Mouse (Mus musculus) embryo, embryonic 9.5 days (tissue): ENCODE measurements at regions not wholly inside any gene's neighbourhood (a gene's known extent, or its start where the extent isn't known, plus 50 kb on each side); places are given as distances from the start of the nearest gene placed in this dataset.

Source experiments
- DNase-seq: peaks from one replicate; pipeline ENCODE4 v3.0.0-alpha.2; 2017; ENCODE audit errors: extremely low spot score

DNA sequence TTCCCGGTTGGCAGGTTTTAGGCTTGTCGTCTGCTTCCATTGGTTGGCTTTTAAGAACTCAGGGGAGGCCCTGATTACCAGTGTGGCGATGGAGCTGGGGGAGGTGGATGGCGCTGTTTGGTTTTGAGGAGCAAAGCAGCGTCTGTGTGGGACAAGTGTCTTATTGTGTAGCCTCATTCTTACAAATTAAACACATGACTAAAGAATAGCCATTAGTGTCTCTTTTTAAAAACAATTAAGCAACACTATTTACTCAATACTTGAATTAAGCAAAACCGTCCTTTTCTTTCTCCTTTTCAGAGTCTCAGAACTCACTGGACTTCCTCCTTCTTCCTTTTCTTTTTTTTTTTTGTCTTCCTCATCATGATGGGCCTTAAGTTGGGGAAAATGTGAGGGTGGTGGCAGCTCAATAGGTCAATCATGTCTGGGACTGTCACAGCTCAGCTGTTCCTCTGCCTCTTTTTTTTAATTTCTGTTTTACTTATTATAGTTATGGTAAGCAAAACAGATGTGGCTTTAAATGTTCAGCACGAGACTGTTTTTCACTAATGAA lies 89.1 kb downstream of the Kcnrg start:
- DNase-seq, result no peak

DNA sequence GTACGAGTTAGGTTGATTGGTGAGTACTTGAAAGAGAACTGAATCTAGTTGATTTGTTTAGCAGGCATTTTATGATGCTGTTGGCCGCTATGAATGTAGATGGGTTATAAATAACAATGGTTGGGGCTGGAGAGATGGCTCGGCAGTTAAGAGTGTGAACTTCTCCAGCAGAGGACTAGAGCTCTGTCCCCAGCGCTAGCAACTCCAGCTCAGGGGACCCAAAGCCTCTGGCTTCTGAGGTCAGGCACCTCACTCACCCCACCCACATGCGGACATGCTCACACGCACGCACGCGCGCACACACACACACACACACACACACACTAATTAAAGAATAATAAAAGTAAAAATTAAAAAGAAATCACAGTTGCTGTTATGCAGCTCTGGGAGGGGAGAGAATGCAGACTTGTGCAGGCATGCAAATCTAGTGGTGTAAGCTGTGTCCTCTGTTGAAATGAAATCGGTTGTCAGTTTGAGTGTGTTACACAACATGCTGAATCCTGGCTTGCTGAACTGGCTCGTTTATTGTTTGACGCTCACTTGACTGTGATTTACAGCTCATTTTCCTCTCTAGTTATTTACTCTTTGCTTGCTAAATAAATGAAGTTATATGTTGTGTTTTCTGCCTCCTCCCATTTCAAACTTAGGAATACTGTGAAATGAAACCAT lies 89.8 kb downstream of the Kcnrg start:
- no peak for DNase-seq

DNA sequence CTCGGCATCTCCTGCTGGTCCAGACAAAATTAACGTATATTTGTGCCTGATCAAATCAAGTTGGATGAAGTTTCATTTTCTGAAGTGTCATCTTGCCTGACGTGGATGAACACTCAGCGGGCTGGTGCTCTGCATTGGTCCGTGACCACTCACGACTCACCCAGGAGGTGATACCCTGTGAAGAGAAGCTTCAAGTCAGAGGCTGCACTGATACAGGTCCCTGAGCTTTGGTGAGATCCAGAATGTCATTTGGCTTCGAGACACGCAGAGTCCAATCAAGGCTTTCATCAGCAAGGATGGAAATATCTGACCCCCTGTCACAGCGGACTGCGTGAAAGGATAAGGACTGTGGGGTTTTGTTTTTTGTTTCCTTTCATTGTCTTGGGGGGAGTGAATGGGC lies 90.4 kb downstream of the Kcnrg start:
- DNase-seq, result no peak

DNA sequence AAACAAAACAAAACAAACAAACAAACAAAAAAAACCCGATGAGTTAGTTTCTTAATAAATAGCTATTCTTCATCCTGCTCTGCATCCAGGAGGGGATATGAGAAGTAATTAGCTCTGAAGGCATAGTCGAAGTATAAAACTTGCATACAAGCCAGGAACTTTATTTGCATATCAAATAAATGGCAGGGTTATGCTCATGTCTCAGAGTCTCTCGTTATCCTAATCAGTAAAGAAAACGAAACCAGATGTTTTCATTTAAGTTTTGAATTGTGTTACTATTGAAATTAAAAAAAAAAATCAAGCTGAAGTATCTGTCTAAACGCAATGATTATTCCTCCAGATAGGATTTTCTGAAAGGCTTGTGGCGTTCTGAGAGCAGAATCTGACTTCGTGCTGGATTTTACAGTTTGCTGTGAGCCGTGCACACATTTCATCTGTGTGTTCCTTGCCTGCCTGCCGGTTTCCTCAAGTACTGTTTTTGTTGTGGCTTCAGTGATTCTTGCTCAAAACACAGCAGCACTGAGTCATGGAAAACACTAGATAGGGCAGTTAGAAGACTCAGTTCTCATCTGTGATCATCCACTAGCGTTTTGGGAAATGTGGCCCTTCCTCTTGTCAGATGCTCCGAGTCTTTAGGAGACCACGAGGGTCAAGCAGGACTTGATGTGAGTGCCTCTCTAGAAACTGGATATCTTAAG lies 91.2 kb downstream of the Kcnrg start:
- no peak for DNase-seq

DNA sequence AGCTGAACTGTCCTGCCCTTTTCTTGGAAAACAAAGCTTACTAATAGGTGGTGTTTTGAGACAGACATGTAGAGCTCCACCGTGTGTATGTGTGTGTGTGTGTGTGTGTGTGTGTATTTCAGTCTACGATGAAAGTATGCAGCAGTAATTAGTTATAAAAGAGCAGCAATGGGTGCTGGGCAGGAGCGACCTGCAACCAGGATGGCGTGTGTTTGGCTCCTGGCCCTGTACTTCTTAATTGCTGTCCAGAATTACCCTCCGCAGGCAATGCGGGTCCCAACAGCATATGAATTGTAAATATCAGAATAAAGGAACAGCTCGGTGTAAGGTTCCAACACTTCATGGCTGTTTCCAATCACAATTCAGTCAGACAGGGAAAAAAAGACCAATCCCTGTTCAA lies 92.4 kb downstream of the Kcnrg start:
- no peak for DNase-seq

DNA sequence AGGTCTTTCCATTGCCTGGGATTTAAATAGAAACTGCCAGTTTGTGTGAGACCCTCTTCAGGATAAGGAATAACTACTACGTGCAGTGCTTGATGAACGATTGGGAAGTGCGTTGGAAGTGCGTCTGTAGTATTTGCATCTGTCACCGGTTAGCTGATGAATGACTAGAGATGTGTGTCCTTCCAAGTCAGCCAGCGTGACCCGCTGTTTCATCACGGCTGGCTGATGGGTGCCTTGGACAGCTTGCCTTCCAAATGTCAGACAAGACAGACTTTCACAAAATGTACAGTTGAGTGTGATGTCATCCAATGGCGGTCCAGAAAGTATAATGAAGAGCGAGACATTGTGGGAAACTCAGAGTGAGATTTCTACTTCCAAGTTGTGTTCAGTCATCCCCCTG lies 93.9 kb downstream of the Kcnrg start:
- DNase-seq, result no peak

DNA sequence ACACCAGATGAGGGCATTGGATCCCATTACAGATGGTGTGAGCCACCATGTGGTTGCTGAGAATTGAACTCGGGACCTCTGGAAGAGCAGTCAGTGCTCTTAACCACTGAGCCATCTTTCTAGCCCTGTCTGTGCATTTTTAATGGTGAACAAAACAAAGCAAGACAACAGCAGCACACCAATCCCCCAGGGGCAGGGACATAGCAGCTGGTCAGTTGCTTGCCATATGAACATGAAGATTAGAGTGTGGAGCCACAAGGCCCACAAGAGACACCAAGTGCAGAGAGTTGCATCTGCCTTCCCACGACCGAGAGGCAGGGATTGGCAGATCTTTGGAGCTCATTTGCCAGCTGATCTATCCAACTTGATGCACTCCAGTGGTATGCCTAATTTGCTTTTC lies 96.7 kb downstream of the Kcnrg start:
- no peak for DNase-seq

DNA sequence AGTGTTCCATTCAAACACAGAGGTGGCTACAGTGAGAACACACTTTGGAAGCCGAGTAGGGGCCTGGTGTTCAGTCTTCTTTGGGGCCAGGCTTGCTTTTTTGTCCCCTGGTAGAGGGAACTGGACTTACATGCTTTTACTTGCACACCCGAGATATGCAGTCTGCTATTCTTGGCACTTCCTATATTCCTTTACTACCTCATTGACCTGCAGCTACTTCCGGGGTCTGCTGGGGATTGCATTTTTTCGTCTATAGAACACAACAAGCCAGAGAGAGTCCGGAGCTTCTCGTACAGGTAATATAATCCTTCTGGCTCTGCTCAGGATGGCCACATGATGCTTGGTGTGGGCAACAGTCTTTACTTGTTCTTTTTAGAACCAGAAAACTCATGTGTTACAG lies 99.7 kb downstream of the Kcnrg start:
- no peak for DNase-seq

DNA sequence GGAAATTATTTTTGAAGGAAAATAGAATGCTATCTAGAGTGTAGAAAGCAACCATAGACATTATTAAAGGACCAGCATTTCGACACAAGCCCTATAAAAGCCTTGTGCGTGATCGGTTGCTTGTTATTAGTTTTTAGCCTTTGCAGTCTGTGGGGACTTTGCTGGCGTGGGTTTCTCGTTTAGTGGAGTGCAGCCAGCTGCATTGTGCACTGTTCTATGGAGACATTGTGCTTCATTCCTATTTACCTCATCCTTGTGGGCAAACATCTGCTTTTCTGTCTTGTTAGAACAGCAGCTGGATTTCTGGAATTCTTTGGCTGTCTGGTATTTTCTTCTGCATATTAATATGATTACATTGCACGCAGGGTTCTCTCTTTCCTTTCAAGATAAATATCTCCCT lies 101.1 kb downstream of the Kcnrg start:
- DNase-seq, result no peak

DNA sequence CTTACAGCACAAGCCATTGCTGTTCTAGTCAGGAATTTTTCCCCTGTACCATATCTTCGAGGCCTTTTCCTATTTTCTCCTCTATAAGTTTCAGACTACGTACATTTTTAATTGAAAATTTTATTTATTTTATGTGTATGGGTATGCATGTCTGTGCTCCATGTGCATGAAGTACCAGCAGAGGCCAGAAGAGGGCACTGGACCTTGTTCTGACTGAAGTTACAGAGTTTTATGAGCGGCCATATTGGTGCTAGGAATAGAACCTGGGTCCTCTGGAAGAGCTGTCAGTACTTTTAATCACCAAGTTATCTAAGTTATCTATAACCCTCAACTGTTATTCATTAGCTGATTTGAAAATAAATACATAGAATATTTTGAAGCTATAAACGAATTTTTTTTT lies 108.5 kb downstream of the Kcnrg start:
- DNase-seq, result no peak

DNA sequence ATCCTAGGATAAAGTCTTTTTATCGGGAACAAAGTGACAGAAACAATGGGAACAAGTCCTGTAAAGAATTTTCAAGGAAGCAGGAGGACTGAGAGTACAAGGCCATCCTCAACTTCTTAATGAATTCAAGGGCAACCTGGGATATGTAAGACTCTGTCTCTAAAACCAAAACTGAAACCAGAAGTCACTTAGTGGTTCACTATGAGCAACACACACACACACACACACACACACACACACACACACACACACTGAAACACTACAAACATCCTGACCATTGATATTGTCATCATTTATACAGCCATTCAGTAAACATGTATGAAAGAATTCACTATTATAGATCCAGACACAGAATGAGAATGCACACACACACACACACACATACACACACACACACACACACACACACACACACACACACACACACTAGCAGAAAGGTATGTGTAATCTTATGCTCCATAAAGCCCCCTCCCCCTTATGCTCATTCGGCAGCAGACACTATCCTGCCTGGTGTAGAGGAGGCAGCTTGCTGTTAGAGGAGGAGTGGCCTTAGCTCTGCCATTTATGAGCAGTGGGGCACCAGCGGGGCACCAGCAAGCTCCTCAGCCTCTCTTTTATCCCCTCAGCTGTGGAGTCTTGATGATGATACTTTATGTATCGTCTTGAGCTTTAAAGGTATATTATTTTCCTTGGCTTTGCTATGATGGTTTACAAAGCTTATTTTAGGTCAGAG lies 111.3 kb downstream of the Kcnrg start:
- DNase-seq, result no peak

DNA sequence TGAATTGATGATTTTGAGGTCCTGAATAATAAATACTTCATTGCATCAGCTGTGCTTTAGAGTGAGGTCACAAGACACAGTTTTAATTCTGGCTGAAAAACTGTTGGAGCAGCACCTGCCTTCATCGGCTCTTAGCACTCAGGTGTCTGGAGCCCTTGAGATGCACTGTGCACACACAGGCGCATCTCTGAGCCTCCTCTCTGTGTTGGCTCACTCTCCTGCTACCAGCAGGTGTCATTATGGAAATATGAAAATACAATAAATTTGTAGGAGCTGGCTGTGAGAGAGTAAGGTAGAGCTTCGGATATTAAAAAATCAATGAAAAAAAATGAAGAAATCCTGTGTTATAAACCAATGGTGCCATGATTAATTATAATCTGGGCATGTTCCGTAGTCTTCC lies 114.0 kb downstream of the Kcnrg start:
- no peak for DNase-seq

DNA sequence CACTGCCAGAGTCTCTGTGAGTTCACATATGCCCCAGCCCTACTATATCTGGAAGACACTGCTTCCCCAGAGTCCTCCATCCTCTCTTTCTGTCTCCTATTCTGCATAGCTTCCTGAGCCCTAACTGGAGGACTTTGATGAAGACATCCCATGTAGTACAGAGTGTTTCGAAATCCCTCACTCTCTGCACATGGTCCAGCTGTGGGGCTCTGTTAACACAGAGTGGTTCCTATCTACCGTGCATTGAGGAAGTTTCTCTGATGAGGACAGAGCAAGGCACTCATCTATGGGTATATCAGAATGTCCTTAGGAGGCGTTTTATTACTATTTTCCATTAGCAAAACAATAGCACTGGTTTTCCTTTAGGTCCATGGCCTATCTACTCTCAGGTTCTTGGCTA lies 117.7 kb downstream of the Kcnrg start:
- no peak for DNase-seq

DNA sequence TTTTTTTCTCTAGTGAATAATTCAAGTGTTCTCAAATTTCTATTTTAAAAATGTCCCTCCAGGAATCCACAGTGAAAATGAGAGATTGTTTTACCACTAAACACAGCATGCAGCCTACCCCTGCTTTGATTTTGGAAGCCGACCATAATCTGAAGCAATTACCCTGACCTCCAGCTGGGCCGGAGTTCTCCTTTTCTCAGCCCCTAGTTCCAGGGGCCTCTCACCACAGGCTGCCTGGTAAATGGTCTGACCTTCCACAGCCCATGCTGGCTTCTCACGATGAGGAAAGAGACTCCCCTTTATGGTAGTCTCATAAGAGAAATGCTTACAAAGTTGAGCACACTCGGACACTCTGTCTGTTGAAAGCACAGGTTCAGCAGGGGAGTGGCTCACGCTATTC lies 121.3 kb downstream of the Kcnrg start:
- DNase-seq, result no peak

DNA sequence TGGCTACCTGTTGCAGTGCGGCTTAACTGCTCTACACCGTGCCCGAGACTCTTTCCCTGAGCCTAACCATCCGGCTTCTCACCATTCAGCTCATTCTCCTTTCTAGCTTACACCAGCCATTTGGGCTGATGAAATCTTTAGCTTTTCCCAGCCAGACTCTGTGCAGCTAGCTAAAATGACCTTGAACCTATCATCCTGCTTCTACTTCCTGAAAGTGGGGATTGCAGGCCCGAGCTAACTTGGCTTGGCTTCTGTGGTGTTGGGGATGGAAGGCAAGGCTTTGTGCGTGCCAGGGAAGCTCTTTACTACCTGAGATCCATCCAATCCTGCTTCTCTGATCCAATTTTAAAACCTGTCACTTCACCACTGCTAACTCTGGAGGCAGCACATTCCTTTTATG lies 128.3 kb downstream of the Kcnrg start:
- no peak for DNase-seq

DNA sequence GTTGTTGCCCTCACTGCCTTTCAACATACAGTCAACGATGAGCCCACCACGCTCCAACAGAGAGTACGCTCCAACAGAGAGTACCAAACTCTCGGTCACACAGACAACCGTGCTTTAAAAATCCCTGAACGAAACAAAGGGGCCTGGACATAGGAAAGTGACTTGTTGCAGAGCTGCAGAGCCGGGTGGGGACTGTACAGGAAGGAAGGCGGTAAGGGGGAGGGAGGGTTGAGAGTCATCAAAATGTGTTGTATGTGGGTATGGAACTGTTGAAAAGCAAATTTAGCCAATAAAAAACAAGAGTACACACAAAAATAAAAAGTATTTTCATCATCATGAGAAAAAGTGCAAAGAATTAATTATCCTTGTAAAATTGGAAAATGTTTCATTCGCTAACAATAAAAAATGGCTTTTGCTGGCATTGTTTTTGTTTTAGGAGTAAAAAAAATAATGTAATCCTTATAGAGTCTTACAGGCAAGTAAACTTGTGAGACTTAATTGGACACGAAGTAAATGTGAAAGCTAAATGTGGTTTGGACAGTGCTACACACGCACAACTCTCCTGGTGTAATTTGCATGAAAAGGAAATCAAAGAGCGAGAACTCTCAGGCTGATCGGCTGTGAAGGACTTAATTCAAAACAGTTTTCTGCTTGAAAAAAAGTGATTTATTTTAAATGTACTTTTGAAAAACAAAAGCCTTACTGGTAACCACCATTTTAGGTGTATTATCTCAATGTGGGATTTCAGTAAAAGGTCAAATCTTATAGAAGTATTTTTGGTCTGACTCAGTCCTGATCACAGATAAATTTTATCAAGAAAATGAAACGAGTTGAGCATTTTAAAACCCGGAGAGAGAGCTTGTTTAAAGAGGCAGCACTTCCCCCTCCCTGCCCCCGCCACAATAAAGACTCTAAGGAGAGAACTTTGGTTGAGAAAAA lies 129.4 kb downstream of the Kcnrg start:
- DNase-seq, result peak; percentile 31

DNA sequence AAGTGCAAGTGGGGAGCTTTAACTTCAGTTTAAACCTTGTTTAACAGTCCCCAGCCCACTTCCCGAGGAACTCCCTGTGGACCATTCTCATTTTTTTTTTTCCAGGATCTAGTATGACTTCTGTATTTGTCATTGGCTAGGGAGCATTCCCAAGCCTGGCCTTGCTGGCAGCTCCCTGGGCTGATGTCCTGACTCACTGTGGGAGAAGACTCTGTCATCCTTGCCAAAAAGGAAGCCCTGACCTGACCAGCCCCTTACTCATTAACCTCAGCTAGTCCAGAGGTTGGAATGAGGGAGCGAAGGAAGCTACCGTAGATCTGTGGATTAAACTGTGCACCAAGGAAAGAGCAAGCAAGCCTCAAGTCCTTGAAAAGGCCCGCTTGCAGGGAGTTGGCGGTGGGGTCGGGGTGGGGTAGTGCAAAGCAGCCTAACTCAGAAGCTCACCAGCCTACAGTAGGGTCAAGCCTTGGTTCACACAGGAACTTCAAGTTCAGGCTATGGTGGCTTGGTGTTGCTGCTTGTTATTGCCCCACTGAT lies 130.3 kb downstream of the Kcnrg start:
- no peak for DNase-seq

DNA sequence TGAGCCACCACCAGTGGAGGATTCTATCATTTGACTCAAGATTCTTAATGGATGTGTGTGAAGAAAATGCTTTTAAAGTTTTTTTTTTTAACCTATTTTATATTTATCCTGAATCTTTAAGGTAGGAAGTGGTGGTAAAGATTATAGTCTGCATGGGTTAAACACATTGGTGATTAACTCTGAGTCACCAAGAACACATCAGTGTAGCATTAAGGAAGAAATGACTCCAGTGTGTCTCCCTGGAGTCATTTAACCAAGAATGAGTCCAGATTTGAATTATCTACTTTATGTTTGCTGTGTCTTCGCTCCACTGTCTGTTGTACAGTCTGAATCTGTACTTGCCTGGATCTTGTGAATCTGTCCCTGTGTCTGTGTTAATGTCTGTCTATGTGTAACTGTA lies 132.2 kb downstream of the Kcnrg start:
- no peak for DNase-seq

DNA sequence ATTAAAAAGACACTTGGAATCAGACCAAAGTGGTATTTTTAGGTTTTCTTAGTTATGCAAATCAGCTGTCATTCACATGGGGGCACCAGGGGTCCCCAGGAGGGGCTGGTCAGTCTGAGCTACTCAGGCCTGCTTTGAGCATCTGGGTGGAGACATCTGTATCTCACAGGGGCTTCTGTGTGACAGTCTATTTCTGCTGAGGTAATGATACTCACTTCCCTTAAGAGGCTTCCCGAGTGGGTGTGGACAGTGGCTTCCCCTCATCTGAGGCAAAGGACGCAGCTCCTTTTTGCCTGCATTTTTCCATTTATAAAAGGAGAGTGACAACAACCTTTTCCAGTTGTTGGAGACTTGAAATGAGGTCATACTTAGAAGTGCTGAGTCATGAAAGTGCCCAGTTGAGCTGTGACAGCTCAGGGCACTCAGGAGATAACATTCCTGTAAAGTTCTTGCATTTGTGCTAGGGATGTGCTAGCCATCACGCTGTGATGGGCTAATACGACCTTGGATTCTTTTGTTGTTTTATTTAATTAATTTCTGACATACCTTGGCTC lies 136.7 kb downstream of the Kcnrg start:
- DNase-seq, result no peak

DNA sequence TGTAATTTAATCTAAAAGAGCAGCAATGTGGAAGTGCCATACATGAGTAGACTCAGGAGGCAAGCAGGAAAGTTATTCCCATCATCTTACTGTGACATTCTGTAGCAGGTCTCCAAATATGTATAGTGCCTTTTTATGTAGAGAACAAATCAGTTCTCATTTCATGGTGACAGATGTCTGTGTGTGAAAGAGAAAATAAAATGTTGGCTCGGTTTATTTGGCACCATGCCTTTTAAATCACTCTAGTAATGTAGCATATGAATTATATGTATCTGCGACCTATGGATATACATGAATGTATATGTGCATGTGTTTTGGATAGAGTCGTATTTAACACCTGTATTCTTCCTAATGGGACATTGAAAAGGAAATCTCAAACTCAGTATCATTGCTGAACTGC lies 146.2 kb downstream of the Kcnrg start:
- DNase-seq, result no peak

DNA sequence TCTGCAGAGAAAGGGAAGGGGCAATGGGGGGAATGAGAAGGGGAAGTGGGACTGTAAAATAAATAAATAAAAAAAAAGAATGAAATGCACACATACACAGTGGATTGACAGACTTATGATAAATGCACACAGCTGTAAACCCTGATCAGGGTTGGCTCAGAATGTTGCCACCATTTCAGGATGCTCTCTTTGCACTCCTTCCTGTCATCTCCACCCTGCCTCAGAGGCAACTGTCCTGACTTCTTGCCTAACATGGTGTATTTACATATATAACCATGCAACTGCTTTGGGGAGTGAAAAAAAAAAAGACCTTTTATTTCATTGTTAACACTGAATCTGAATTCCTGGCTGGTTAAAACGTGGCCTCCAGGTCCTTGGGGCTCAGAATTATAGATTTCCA lies 149.4 kb downstream of the Kcnrg start:
- DNase-seq, result no peak
